Mouse (Mus musculus): Measurements from ENCODE around the gene Anks1b.

Gene Anks1b

DNA sequence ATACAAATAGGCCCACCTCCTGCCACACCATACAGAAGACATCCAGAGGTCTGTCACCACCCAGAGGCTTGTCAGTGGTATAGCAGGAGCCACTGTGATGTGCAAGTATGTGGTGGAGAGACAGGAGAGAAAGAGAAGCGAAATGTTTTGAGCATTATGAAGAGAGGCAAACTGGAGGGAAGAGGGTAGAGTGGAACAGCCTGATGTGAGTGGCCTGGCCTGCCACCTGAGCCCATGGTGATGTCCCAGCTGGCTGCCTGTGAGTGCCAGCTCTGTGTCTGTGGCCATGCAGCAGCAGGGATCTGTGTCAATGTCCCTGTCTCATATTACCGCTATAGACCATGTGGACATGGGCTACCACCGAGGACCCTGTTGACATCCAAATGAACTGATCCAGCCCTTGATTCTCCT lies 102.1 kb downstream of the Anks1b start:
- no peak for DNase-seq

DNA sequence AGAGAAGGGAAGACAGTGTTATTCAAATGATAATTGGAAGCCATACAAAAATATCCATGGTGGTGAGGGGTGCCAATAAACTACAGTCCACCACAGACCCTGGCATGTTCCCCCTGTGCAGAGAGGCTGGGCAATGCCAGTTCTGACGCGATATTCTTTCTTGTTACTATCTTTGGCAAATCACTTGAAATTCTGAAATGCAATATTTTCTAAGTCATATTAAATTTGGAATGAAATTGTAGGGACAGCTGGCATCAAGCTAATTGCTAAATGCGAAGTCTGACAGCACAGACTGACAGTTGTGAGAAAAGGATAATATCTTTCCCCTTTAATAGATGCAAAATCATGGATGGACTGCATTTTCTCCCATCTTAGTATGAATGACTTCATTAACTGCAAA lies 103.3 kb downstream of the Anks1b start:
- no peak for DNase-seq

DNA sequence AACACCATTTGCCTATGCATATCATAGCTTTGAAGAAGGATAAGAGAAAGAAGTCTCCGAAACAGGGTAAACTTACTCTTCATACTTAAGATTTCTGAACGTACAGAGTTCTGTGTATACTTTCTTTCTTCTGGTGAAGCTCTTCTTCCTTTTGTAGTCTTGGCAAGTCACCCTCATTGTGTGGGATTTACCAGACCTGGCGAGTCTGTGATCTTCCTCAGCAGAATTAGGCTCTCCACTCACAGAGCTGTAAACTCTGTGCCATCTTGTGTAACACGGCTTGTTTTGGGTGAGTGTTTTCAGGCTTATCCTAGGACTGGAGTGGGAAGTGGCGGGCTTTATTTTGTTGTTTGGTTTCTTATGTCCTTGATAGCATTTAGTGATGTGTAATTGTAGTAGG lies 120.9 kb downstream of the Anks1b start:
- no peak for DNase-seq

DNA sequence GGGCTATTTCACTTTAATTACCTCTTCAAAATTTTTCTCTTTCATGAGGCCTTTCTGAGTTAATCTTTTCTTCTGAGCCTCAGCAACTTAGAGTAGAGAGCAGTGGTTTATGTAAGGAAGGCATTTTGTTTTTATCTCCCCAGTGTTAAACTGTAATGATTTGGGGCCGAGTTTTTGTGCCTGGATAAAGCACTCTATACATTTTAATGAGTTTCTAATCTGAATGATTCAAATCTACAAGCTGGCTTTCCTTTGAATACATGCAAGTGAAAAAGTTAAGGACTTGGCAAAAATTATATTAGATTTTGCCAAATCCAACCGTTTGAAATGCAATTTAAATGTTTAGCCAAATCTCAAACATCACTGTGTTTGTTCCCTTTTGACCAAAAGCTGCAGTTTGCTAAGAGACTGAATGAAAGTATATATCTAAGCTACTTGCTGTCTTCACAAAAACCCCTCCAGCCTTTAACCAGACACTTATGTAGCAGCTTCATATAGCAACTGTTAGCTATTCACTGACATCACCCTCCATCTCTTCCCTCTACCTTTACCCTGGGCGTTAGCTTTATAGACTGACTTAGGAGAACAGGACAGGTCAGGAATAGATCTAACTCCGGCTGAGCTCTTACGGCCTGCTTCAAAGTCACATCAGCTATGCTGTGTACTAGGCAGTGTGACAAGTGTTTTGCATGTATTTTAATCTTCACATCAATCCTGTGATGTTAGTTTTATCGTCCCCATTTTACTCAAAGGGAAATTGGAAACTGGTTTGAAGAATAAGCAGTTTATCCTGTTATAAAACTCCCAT lies 122.5 kb downstream of the Anks1b start:
- DNase-seq, result no peak

DNA sequence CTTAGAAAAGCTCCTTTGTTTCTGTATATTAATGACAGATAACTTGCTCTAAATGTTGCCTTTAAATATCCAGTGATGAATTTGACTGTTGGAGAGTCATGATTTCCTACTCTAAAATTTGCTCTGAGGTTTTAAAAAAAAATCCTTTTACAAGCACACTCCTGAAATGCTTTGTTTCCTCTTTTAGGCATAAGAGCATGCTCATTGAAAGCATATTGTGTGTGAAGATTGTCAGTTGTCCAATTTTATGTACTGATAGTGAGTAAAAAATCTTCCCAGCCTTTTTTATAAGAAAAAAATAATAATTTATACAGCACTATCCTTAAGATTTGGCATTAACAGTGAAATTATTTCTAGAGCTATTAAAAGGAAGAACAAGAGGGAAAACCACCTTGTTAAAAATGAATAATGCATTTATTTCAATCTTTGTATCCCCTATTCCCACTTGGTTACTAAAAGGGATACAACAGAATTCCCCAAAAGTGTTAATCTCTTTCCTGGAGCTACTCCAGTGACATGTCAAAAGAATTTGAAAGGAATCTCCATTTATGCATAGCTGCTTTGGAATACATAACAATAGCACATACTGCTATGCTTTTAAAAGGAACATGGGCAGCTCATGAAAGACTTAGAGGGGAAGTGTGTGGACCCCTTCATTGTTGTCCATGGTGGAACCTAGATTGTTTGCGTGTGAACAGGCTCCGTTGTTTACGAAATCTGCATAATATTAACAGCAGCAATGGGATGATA lies 130.8 kb downstream of the Anks1b start:
- DNase-seq, result no peak

DNA sequence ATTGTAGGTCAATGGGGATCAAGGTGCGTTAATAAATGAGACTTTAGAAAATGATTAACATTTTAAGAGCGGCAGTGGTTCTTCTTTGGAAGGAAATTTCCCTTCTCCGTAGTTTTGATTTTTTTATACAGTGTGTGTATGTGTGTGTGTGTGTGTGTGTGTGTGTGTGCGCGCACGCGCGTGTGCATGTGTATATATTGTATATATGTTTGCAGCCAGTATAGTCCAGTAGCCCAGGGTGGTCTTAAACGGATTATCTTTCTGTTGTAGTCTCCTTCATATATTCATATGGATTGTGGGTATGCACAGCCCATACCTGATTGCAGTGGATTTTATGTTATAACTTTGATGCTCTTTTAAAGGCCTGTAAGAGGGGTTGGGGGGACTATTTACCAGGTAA lies 131.6 kb downstream of the Anks1b start:
- no peak for DNase-seq

DNA sequence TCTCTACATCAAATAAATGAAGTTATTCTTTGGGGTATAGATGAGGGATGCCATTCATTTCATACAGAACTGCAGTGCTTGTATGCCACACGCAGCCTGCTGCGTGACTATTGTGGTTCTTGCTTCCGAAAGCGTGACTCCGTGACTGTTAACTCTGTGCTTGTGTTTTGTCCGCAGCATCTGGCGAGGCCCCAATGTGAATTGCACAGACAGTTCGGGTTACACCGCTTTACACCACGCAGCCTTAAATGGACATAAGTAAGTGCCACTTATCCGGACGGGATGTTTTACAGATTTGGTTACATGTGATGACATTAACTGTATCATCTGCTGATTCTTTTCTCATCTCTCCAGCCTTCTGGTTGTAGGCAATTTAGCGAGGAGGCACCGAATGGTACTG lies 159.7 kb downstream of the Anks1b start:
- DNase-seq, result no peak

DNA sequence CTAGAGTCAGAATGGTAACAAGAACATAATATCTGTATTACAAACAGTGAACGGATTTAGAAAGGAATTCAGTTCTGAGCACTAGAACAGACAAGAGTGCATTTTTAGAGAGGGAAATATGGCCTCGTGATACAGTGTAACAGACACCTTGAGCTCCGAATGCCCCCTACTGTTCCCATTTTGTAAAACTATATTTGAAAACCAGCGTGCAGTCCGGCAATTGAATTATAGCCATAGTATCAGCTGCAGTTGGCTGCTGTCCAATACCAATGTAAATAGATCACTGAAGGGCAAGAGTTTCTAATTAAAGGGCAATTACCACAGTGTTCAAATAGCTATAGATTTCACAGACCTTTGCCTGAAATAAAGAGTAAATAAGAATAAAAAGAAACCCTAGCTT lies 170.0 kb downstream of the Anks1b start:
- DNase-seq, result no peak

DNA sequence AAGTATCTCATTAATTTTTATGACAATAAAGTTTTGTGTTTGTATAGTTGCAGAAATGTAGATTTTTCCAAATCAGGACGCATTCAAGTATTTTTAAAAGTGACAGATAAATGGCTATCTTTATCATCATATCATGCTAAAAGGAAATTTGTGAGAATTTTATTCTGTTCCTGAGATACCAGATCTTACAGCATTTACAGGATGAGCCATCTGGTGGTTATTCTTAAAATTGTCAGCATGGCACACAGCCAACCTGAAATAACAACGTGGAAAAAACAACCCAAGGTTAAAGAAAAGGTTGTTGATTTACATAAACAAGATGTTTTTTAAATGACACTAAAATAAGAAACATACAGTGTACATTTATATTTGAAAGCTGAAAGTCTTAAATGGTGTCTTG lies 170.5 kb downstream of the Anks1b start:
- DNase-seq, result peak; percentile 39

DNA sequence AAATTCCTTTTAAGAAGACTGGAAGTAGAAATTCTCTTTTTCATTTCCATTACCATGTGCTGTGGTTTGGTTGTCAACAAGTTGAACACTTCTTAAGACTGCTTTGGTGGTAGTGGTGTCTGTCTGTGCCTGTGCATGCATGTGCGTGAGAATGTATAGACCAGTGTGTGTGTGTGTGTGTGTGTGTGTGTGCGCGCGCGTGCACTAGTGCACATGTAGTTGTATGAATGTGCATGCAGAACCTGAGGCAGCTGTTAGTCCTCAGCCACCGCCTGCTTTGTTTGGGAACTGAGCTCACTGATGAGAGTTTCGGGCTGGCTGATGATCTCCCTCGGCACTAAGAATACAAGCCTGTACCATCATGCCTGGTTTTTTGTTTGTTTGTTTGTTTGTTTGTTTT lies 170.9 kb downstream of the Anks1b start:
- no peak for DNase-seq

DNA sequence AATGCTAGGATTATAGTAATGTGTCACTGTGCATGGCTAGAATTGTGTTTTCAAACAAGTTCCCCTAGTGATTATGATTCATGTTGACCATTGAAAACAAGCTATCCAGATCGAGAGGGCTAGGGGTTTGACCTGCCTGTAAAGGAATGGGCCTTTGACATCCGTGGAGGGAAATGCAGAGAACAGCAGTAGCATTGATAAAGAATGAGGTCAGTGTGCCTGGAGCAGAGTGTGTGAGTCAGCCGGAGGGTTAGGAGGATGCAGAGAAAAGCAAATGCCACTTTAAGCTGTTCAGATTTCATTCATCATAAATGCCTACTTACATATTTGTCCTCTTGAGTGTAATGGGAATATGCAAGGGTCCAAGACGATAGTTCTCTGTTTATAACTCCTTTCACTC lies 195.3 kb downstream of the Anks1b start:
- no peak for DNase-seq

DNA sequence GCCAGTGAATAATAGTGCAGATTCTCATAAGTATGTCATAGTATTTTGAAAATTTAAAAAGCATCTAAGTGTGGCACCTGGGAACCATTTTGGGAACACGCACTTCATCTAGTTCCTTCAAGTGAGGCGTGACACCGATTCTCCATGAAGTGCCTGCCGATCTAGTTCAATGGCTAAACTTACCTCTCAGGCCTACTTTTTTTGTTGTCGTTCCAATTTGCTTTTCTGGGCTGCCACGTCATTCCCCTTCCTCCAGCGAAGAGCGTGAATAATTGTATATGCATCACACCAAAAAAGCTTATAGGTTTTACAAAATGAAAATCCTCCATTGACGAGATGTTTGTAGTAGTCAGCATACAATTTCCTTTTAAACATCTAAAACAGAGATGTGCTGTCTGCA lies 204.6 kb downstream of the Anks1b start:
- DNase-seq, result no peak

DNA sequence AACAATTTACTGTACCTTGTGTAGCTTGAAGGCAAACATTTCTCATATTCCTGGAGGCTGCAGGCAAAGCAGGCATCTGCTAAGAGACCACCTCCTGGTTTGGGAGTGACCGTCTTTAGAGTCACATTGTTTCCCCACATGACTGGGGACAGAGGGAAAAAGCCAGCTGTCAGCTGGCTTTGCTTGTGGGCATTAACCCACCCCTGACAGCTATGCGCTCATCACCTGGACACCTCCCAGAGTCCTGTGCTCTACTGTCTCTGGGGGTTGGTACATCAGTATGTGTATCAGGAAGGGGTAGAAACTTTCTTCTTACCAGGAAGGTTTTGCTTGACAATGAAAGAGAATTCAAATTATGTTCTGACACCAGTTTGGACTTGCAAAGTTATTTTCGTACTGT lies 207.8 kb downstream of the Anks1b start:
- no peak for DNase-seq

DNA sequence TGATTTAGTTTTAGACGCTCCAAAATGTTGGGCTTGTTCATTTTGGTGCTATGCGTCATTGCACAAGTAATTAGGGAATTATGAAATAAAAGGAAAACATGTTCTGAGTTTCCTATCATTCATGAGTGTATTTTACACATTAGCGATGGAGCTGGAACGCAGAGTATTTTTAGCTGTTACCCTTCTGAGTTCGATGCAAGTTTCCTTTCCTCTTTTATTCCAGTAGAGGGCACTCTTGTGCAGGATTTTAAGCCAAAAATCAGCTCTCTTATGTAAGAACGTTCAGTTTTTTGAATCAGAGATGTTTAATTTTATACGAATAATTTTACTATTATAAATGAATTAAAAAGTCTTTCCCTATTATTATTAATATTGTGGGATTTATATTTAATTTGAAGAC lies 208.3 kb downstream of the Anks1b start:
- DNase-seq, result peak; percentile 20

DNA sequence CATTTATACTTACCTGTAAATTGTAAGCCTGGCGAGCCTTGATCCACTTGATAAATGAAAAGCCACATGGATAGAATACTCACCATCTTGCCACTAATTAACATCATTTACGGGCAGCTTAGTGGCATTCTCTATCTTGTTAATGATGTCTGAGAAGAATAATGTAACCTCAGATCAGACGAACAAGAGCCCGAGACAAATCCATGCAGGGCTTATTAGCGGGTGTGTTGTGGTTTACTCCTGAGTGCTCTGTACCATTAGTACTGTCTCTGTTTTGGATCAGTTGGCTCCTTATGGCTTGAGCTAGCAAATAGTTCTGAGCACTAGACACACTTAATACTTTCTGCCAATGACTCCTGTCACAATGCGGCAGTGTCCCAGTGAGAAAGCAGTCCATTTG lies 220.6 kb downstream of the Anks1b start:
- DNase-seq, result no peak

DNA sequence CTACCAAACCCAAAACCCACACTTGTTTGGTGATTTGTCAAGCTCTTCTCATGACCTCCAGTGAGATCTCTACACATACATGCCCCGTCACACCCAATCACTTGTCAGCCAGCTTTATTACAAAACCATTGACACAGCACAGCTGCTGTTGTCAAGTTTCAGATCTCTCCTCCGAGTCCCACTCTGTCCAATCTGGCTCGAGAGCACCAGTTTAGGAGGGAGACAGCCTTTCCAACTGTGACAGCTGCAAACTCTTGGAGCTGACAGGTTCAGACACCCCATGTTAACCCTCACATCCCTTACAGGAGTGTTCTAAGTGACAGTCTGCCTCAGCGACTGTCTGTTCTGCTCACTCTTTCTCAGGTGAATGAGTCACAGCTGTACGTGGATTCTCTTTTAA lies 239.4 kb downstream of the Anks1b start:
- no peak for DNase-seq

DNA sequence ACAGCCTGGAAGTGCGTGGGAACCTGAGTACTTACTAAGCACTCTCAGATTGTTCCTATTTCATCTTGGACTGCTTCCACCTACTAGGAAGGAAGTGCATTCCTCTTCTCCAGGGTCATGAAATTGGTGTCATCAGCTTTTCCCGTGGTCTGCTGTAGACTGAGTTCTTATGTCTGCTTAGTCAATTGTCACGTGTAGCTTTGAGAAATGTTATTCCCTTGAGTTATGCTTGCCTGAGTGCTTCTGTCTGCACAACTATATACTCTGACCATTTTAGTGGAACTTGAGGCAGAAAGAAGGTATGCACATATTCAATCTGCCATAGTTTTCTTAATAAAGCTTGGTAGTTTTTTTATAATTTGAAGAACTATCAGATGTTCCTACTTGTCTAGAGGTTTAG lies 243.6 kb downstream of the Anks1b start:
- no peak for DNase-seq

DNA sequence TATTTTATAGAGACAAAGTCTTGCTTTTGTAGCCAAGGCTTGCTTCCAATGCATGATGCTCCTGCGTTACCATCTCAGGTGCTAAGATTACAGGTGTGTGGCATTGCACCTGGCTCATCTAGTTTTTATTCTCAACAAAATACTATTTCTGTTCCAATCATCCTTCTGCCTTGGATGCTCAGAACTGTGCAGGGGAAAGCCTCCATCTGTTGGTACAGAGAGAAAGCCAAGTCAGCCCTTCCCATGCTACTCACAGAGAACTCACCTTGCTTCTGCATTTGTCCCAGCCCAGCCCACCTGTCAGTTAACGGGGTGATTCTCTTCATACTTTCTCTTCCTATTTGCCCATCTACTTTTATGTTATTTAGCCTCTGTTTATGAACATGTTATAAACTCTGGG lies 244.5 kb downstream of the Anks1b start:
- no peak for DNase-seq

DNA sequence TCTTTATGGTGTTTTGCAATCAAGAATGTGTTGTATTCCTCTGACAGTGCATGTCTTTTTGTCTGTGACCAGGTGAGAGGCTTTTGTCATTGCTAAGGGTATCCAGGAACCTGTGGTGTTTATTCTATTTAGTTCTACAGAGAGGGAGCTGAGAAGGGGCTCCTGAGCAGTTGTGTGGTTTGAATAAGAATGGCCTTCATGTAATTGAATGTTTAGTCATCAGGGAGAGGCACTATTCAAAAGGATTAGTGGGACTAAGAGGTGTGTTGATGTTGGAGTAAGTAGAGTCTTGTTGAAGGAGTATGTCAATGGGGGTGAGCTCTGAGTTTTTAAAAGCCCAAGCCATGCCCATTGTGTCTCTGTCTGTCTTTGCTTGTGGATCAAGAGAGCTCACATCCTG lies 264.2 kb downstream of the Anks1b start:
- DNase-seq, result no peak

DNA sequence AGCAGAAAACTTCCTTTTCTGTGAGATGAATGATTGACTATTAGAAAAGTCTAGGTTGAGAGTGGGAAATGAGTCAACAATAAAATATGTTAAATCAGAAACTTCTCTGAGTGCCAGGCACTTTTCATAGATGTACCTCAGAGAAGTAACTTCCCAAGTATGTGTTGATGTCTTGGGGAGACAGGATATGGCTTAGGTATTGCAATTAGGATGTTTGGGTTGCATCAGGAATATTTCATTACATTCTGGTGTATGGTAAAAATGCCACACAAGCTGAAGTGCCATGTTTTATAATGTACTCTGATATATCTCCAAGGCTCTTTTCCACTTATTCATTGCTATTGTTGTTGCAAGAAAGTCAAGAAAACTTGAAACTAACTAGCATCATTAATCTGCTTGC lies 267.6 kb downstream of the Anks1b start:
- no peak for DNase-seq

DNA sequence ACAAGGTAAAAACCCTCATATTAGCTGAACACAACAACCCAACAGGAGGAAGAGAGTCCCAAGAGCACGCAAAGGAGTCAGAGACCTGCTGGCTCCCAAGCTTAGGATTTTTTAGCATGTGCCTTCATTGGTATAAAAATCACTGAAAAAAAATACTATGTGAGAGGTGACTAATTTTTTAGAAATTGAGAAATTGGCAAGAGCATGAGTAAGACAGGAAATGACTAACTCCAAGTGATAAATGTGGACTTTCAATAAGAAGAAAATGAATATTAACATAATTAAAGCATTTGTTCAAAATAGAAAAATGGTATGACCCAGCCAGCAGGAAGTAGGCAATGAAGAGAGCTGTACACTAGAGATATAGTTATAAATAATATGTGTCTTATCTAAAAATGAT lies 271.1 kb downstream of the Anks1b start:
- DNase-seq, result no peak

DNA sequence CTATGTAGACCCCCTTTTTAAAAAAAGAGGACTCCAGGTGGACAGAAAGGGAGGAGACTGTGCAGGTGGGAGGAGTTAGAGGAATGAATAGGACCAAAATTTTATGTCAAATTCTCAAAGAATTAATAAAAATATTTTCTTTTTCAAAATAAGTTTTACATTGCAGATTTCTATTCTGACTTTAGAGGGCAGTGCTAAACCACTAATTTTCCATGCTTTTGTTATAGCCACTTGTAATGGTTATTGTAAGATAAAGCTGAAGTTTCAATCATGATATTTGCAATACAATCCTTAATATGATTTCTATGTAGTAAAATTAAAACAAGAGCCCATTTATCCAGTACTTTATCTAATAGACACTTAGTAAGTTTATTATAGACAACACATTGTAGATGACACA lies 278.2 kb downstream of the Anks1b start:
- peak; percentile 1 for DNase-seq

DNA sequence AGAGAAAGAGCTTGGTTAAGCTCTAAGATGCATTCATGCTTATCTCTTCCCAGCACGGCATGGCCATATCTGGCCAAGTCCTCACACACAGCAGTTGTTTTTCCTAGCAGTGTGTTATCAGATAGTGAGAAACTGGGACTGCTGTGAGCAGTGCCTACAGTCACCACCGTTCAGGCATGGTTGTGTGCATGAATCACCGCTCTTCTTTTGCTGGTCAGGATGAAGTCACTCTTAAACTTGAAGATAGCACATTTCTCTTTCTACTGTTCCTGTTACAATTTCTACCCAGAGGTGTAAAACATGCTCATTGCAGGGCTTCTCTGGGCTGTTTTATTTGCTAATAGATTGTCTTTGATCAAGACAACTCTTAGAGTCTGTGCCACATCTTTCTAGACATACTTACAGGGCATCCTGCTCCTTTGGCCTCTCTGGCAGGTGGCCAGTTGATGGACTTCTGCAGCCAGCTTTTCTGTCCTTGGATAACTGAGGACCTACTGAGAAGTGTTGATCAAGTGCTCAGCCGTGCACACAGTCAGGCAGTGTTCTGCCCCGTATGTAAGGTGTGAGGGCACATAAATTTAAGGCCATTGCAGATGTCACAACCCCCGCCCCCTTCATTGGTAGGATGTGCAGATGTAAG lies 296.8 kb downstream of the Anks1b start:
- DNase-seq, result no peak

DNA sequence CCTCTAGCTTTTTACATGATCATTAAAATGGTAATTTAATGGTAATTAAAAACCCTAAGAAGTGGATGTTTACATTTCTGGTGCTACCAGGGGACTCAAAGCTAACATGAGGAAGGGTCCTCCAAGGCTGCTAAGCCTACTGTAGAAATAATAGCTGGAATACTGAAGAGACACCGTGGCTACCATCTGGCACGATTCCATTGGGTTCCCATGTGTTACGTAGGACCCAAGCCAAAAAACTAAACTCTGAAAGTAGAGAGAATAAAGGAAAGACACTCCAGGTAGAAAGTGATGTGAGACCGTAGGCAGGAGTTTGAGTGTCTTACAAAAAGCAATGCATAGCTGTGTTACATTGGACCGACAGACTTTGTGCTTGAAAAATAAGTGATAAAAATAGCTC lies 317.1 kb downstream of the Anks1b start:
- DNase-seq, result no peak

All from kidney, adult 9 months (tissue).